Mouse (Mus musculus): ENCODE measurements at regions not wholly inside any gene's neighbourhood (a gene's known extent, or its start where the extent isn't known, plus 50 kb on each side); places are given as distances from the start of the nearest gene placed in this dataset.

DNA sequence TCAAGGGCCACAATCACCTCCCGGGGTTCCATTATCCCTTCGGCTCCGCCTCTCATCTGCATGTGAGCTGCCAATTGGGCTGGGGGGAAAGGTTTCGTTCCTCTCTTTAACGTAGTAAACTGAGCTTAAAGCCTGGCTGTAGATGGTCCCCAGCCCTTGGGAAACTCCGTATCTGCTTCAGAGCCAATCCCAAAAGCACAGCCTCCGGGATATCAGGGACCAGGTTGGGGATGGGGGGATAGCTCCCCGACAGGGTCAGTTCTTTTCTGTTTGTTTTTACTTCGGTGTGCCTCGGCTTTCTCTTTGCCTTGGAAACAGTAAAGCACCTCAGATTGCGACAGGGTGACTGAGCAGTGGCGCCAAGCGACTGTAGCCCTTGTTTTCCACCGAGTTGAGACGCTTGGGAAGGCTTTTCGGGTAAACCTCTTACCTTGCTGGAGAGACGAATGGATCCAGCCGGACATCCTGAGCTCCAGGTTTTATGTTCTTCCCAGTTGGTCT lies 64.5 kb downstream of the Tfap2c start:
- DNase-seq: no peak

GRCm38 (mm10) chr2:172615148-172615547 lies 65.8 kb downstream of the Tfap2c start:
- DNase-seq: no peak

DNA sequence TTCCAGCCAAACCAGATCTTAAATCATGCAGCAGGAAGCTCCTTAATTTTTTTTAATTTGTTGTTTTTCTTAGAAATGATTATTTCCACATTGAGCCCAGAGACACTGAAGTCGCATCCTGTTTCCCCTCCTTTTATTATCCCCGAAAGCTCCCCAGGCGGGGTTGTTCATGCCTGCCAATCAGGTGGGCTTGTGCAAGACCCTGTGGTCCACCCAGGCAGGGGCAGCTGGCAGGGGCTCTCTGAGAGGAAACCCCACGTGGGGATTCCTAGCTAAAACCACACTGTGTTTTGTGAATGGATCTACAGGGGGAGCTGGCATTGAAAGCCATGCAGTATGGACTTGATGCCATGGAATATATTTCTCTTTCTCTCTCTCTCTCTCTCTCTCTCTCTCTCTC lies 66.2 kb downstream of the Tfap2c start:
- no peak for DNase-seq

- no peak for DNase-seq
Observed at GRCm38 (mm10) chr2:172619168-172619567, 69.8 kb downstream of the Tfap2c start.

GRCm38 (mm10) chr2:172620001-172620400 lies 70.6 kb downstream of the Tfap2c start:
- DNase-seq: no peak

DNA sequence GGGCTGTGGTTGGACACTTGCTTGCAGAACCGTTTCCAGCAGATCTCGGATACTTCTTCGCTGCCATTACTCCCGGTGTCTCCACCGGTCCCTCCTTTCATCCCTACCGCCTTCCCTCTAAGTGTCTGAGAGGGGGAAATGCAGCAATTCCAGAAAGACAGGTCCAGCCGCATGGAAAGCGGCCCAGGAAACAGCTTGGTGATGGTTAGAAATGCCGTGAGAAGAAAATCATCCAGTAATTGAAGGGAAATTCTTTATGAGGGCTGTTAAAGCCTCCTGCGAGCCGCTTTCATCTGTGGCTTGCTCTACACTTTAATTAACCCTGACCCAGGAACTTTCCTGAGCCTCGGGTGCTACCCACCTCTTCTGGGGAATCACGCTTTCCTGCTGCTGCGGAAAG lies 74.3 kb downstream of the Tfap2c start:
- DNase-seq: no peak

DNA sequence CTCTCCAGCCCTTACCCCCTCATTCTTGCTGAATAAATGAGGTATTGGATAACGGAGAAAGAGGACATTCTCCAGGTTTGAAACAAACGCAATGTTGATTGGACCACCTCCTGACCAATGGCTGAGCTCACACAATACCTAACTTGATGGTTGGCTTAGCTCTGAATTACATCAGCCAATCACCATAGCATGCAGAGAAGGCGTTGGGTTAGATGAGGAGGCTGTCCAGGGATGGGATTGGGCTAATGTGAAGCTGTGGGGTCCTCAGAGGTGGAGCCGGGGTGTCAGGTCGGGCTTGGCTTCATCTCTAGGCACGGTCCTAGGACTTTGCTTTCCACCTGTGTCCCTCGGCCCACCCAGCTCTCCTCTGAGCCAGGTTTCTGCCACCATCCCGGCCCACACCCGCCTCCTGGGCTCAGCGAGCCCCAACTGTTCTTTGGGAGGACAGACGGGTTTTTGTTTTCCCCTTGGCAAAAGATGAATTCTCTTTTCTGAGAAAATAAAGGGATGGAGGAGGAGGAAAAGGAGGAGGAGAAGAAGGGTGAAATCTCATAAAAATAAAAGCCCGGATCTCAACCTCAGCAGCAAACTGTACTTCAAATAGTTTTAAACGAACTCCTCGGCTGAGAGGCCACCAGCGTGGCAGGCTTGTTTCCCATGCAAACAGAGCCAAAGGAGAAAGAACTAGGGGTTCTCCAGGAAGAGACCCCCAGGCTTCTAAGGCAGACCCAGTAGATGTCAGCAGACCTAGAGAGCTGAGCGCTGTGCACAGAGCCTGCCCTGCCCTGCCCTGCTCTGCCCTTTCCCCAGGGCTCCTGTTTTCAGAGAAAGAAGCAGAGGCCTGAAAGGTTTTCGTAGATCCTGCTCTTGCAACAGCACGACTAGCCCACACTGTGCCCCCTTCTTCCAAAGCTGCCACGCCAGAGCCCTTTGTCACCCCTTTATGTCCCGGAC lies 78.2 kb downstream of the Tfap2c start:
- DNase-seq: no peak

- DNase-seq: no peak
Observed at GRCm38 (mm10) chr2:172630333-172630732, 80.9 kb downstream of the Tfap2c start.

GRCm38 (mm10) chr2:172642616-172643015 lies 93.2 kb downstream of the Tfap2c start:
- DNase-seq: no peak

DNA sequence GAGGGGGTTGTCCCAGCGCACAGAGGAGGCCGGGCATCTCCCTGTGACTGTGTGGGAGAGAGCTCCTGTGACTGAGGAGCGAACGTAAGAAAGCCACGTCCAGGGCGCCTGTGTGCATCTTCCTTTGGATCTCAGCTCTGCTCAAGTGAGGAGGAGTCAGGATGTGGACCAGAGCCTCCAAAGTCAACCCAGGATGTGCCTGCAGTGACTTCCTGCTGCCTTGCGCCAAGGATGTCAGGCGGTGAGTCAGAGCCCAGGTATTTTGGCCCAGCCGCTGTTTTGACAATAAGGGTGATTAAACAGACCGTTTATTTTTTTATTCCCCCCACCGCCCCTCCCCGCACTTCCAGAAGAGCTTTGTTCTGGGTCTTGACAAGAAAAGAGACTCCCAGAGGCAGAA lies 94.5 kb downstream of the Tfap2c start:
- DNase-seq: peak; percentile 4

GRCm38 (mm10) chr2:172644451-172644850 lies 95.1 kb downstream of the Tfap2c start:
- DNase-seq: no peak

DNA sequence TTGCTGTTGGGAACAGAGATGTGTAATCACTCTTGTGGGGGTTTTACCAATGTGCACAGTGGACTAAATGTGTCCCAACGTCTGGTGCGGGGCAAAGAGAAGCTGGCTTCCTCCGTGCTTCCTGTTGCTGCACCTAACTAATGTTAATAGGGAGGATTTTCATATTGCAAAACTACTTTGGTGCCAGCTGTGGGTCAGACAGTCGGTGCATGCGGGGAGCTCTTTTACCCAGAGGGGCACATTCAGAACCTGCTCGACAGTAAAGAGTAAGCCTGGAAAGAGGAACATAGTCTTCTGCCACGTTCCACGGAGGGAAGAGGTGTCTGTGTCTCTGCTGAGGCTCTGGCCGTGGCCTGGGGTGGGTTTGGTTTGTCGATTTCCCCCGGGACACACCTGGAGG lies 98.7 kb downstream of the Tfap2c start:
- no peak for DNase-seq

DNA sequence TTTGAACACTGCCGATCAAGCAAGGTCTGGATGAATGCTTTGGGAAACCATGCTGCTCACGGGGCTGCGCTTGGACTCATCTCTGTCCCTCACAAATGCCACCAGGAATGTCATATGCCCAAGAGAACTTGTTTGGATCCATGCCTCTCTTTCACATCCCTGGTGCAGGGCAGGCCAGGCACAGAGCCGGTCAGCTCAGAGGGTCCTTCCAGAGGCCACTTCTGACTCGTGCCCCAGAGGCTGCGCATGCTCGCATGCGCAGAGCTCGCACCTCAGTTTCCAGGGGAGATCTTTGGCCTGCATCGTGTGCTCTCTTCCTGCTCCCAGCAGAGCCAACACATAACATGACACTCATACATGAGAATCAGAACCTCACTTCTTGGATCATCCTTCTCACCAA lies 111.1 kb downstream of the Tfap2c start:
- no peak for DNase-seq

DNA sequence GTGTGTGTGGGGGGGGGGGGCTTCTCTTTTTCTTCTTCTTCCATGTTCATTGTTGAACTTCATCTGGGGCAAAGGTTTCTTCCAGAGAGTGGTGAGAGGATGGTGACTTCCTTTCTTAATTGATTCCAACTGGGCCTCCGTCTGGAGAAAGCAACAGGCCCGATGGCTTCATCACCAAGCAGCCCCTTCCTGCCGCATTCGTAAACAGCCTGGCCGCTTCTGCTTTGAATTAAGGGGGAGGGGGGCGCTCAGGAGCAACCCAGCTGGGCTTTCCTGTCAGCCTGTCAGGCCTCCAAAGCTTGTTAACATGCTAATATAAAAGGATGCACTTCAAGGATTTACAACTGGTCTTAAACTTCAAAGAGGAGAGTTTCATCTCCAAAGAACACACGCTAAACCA lies 111.5 kb downstream of the Tfap2c start:
- no peak for DNase-seq

DNA sequence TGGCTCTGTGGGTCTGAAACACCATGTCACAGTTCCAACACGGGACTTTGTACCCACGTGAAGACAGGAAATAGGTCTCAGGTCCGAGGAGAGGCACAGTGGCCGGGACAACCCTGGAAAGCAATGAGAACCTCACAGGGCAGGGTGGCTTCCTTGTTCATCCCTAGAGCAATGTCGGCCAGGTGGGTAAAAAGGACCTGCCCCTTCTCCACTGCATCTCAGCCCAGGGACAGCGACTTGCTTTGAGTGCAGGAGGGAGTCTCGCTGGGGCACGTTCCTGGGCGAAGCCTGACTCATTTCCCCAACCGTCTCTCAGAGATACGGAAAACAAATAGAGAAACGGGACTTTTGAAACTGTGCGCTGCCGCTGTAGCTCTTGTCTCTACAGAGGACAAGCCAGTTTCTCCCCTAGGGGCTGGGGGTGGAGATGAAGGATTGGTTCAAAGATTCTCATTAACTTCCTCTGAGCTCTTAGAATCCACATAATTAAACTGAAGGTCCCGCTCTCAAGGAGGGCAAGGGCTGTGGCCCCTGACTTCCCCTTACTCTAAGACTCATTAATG lies 112.1 kb downstream of the Tfap2c start:
- no peak for DNase-seq

- no peak for DNase-seq
Observed at GRCm38 (mm10) chr2:172662165-172662564, 112.8 kb downstream of the Tfap2c start.

- no peak for DNase-seq
Observed at GRCm38 (mm10) chr2:172663681-172664080, 114.3 kb downstream of the Tfap2c start.

GRCm38 (mm10) chr2:172673081-172673480 lies 123.7 kb downstream of the Tfap2c start:
- DNase-seq: no peak

DNA sequence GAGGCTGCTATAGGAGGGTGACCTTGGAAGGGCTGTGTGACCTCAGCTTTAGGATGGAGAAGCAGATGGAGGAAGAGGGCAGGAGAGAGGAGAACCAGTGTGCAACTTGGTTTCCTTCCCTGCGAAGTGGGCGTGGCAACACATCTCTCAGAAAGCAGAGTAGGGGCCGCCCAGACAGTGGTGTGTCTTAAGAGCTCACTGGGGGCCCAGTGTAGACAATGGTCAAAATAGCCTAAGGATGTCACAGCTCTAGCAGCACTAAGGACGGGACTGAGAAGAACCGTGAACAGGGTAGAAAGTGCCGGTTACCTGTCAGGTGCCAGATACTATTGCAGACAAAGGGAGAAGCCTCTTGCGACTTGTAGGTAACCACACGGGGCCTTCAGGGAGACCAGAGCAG lies 125.2 kb downstream of the Tfap2c start:
- DNase-seq: no peak

GRCm38 (mm10) chr2:172675081-172675480 lies 125.7 kb downstream of the Tfap2c start:
- no peak for DNase-seq

GRCm38 (mm10) chr2:172690196-172690595 lies 140.8 kb downstream of the Tfap2c start:
- no peak for DNase-seq

GRCm38 (mm10) chr2:172690931-172691651 lies 141.7 kb downstream of the Tfap2c start:
- no peak for DNase-seq

DNA sequence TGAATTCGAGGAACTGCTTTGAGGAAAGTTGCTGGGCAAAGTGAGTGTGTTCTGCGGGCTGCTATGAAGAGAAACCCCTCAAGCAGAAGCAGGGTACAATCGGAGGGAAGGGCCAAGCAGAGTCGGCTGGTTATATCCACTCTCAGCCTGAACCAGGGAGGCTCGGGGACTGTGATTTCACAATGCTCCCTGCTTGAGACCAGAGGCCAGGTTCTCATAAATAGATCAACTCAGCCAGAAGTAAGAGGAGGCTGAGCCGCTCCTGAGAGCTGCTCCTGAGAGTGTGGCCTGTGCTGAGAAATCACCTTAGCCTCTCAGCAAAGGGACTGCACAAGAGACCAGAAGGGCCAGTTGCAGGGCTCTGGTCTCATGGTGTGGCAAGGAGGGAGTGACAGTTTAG lies 149.6 kb downstream of the Tfap2c start:
- DNase-seq: no peak

DNA sequence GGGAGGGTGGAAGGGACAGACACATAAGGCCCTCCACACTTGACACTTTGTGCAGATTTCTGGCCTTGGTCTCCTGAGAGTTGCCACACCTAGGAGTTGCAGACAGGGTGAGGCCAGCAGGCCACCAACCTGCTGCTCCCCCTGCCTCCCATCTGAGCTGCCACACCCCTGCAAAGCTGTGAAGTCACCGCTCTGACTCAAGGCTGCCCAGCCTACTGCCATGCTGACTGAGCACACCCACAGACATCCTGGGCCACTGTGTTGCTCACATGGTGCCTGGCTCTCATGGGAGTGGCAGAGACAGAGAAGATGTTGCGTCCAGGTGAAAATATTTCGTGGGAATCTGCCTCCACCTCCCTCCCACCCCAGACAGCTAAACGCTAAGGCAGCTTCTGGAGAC lies 150.3 kb downstream of the Tfap2c start:
- no peak for DNase-seq
